Mouse (Mus musculus): ENCODE results near the gene Snrk. TPM values are rescaled to one million over a fixed set of nuclear protein-coding genes. Genes with fewer than 3 reads are reported as not detected.

Snrk gene
- polyA plus RNA-seq, 1 experiment from 2014 or later, result 37.2 TPM

DNA sequence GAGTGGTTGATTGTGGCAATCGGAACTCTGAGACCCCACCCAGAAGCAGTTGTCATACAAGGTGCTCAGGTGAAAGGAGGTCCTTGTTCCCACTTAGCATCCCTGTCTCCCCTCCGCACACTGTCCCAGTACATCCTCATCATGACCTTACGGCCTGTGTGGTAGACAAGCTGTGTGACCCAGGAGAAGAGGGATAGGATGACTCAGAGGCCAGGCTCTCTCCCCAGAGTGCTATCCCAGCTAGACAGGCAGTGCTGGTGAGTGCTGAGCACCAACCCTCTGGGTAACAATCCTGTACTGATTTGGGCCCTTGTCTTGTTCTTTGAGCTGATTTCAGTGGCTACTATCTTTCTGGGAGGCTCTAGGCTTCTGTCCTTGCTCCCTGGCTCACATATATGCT lies 81.6 kb downstream of the Snrk start:
- H3K9me3 ChIP-seq (ENCODE audit: control insufficient read depth, low read depth, low read length), result no peaks in the 10 kb centered on the region
- no peak overlapping the region for H3K4me2 ChIP-seq (replicated peaks; ENCODE audit: low read depth, low read length)
- no peak overlapping the region for H3K9ac ChIP-seq (replicated peaks; ENCODE audit: low read depth, low read length)
- ATAC-seq (ENCODE audit: insufficient number of reproducible peaks, insufficient read depth, low FRiP score, low read depth), result no peak
- H3K27me3 ChIP-seq (ENCODE audit: control insufficient read depth, insufficient read depth, low read length), result no peaks in the 10 kb centered on the region
- no peaks in the 10 kb centered on the region; the same call in 1 of the 2 replicates for H3K36me3 ChIP-seq (ENCODE audit: control insufficient read depth, insufficient read depth, low read length)
- no peak overlapping the region for H3K27ac ChIP-seq (ENCODE audit: low read length)
- H3K4me3 ChIP-seq (ENCODE audit: low read depth, low read length), result no peak overlapping the region
- 88% methylated on average over 3 of the region's 3 CpGs for WGBS
- no peaks in the 10 kb centered on the region; the same call in 1 of the 2 replicates for H3K4me1 ChIP-seq (ENCODE audit: control insufficient read depth, insufficient read depth, low read length)

DNA sequence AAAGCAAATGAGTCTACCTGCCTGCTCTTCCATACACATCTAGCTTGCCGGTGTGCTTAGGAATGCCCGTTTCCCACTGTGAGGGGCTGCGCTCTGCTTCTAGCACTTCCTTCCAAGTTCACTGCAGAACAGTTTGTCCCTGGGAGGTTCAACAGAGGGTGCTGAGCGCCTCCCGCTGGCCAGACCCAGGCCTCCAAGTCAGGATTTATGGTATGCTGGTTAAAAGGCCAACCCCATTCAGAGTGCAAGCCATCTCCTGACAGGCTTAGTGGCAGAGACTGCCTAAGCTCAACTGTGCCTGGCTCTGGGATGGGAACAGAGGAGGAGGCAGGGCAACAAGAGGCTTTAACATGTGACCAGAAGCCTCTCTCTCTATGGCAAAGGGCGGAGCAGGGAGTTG lies 82.2 kb downstream of the Snrk start:
- no peak for ATAC-seq (ENCODE audit: insufficient number of reproducible peaks, insufficient read depth, low FRiP score, low read depth)
- H3K4me3 ChIP-seq (ENCODE audit: low read depth, low read length), result no peak overlapping the region
- H3K4me2 ChIP-seq (replicated peaks; ENCODE audit: low read depth, low read length), result no peak overlapping the region
- H3K9me3 ChIP-seq (ENCODE audit: control insufficient read depth, low read depth, low read length), result no peaks in the 10 kb centered on the region
- H3K27me3 ChIP-seq (ENCODE audit: control insufficient read depth, insufficient read depth, low read length), result no peaks in the 10 kb centered on the region
- no peaks in the 10 kb centered on the region; the same call in 1 of the 2 replicates for H3K36me3 ChIP-seq (ENCODE audit: control insufficient read depth, insufficient read depth, low read length)
- WGBS, result 27% methylated on average over 6 of the region's 6 CpGs
- H3K9ac ChIP-seq (replicated peaks; ENCODE audit: low read depth, low read length), result no peak overlapping the region
- no peak overlapping the region for H3K27ac ChIP-seq (ENCODE audit: low read length)
- no peaks in the 10 kb centered on the region; the same call in 1 of the 2 replicates for H3K4me1 ChIP-seq (ENCODE audit: control insufficient read depth, insufficient read depth, low read length)

DNA sequence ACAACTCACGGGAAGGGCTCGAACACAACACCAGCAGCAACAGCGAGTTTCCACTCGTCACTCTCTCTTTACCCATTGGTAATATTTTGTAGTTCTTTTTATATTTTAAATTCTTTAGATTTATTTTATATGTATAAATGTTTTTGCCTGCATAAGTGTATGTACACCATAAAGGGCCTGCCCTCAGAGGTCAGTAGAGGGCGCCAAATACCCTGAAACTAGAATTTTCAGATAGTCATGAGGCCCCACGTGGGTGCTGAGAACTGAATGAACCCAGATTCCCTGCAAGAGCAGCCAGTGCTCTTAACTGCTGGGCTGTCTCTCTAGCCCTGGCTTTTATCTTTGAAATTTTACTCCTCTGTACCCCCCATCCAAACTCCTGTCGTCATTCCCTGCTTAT lies 87.4 kb downstream of the Snrk start:
- H3K9ac ChIP-seq (replicated peaks; ENCODE audit: low read depth, low read length), result no peak overlapping the region
- H3K9me3 ChIP-seq (ENCODE audit: control insufficient read depth, low read depth, low read length), result no peaks in the 10 kb centered on the region
- H3K4me3 ChIP-seq (ENCODE audit: low read depth, low read length), result no peak overlapping the region
- H3K27ac ChIP-seq (ENCODE audit: low read length), result no peak overlapping the region; the same call in 1 of the 2 replicates
- no peak for ATAC-seq (ENCODE audit: insufficient number of reproducible peaks, insufficient read depth, low FRiP score, low read depth)
- no peaks in the 10 kb centered on the region for H3K27me3 ChIP-seq (ENCODE audit: control insufficient read depth, insufficient read depth, low read length)
- H3K36me3 ChIP-seq (ENCODE audit: control insufficient read depth, insufficient read depth, low read length), result no peaks in the 10 kb centered on the region; the same call in 1 of the 2 replicates
- H3K4me1 ChIP-seq (ENCODE audit: control insufficient read depth, insufficient read depth, low read length), result peaks cover 7% of the 10 kb centered on the region; the same call in 1 of the 2 replicates
- 77% methylated on average over 7 of the region's 7 CpGs for WGBS
- H3K4me2 ChIP-seq (replicated peaks; ENCODE audit: low read depth, low read length), result no peak overlapping the region

DNA sequence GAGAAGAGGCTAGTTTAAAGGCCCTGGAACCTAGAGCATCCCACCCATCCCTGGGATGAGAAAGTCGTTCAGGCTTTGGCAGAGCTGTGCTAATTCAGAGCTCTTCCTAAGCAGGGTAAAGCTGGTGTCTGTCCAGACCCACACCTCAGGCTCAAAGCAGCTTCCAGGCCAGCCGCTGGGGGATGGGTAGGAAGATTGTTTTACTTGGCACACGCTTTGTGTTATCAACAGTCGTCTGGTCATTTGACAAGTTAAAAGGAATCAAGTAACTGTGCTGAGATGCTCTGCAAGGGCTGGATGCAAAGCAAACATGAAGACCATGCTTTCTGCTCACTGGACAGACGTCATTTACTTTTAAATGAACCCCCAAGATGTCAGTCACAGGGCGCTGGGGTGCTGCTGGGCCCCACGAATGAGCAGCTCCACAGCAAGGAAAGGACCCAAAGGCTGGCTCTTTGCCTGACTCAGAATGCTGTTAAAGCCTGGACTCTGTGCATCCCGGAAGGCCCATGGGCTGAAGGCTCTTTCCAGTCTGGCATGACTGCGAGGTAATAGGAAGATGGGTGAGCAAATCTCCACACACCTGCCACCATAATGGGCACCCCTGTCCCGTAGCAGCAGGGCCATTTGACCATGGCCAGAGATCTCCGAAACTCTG lies 88.6 kb downstream of the Snrk start:
- Histone ChIP-seq H3K4me1 (ENCODE audit: control insufficient read depth, insufficient read depth, low read length) (peaks cover 7% of the 10 kb centered on the region; the same call in 1 of the 2 replicates), H3K36me3 (ENCODE audit: control insufficient read depth, insufficient read depth, low read length) (no peaks in the 10 kb centered on the region; the same call in 1 of the 2 replicates), H3K4me3 (ENCODE audit: low read depth, low read length) (no peak overlapping the region), H3K4me2 (replicated peaks; ENCODE audit: low read depth, low read length) (no peak overlapping the region), H3K9ac (replicated peaks; ENCODE audit: low read depth, low read length) (no peak overlapping the region), H3K27me3 (ENCODE audit: control insufficient read depth, insufficient read depth, low read length) (no peaks in the 10 kb centered on the region), H3K9me3 (ENCODE audit: control insufficient read depth, low read depth, low read length) (no peaks in the 10 kb centered on the region), H3K27ac (ENCODE audit: low read length) (no peak overlapping the region; the same call in 1 of the 2 replicates)
- ATAC-seq (ENCODE audit: insufficient number of reproducible peaks, insufficient read depth, low FRiP score, low read depth), result peak; percentile 34; the same call in 1 of the 2 replicates
- WGBS, result 47% methylated on average over 11 of the region's 11 CpGs

DNA sequence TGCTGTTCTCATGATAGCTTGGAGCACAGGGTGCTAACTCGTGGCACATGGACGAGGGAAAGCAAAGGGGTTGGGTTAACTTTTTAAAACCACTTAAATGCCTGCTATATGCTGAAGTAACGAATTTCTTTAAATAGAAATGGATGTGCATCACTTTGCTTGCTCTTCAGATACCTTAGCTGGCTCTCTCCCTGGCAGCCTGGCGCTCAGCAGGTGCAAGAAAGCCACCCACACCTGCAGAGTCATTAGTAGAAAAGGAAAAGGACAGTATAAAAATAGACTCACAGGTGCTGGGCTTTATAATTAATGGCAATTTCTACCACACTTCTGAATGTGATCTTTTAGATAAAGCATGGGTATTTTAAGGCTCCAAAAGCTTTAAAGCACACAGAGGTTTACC lies 91.2 kb downstream of the Snrk start:
- Histone ChIP-seq H3K4me1 (ENCODE audit: control insufficient read depth, insufficient read depth, low read length) (peaks cover 7% of the 10 kb centered on the region; the same call in 1 of the 2 replicates), H3K36me3 (ENCODE audit: control insufficient read depth, insufficient read depth, low read length) (no peaks in the 10 kb centered on the region), H3K9ac (replicated peaks; ENCODE audit: low read depth, low read length) (no peak overlapping the region), H3K9me3 (ENCODE audit: control insufficient read depth, low read depth, low read length) (no peaks in the 10 kb centered on the region), H3K4me2 (replicated peaks; ENCODE audit: low read depth, low read length) (no peak overlapping the region), H3K27me3 (ENCODE audit: control insufficient read depth, insufficient read depth, low read length) (no peaks in the 10 kb centered on the region), H3K4me3 (ENCODE audit: low read depth, low read length) (no peak overlapping the region), H3K27ac (ENCODE audit: low read length) (no peak overlapping the region)
- 80% methylated on average over 4 of the region's 4 CpGs for WGBS
- no peak for ATAC-seq (ENCODE audit: insufficient number of reproducible peaks, insufficient read depth, low FRiP score, low read depth)

DNA sequence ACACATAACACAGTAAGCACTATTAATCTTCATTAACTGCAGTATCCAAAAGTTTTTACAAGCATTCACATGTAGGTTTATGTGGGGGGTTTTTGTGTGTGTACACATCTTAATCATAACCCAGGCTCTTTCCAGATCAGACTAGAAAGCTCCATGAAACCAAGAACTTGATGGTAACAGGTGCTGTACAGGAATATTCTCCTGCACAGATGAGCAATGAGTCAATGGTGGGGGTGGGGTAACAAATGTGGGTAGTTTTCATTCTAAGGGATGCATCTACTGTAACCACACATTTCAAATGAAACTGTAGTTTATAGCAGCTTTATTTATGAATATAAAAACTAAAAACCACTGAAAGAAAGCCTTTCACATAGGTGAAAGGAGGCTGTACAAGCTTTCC lies 98.1 kb downstream of the Snrk start:
- H3K4me2 ChIP-seq (replicated peaks; ENCODE audit: low read depth, low read length), result no peak overlapping the region
- ATAC-seq (ENCODE audit: insufficient number of reproducible peaks, insufficient read depth, low FRiP score, low read depth), result no peak

DNA sequence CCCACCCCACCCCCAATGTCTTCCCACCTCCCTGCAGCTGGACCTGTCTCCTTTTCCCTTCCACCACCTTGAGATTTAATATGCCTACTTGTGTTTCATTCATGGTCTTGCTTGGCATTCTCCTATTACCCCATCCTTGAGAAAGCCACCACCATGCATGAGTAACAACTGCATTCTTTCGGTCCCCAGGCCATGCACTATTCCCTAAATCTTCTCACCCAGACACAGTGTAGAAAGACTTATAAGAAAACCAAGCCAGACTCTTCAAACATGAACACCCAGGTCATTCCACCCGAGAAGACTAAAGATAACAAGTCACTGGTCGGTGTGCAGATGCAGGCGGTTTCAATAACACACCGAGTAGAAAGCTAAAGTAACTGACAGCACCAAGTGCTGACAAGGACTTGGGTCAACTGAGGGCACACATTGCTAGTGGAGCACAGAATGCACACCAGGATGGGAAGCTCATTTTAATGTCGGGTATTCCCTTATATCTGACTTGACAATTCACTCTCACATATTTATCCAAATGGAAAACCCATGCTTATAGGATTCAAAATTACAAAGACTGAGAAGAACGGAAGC lies 100.0 kb downstream of the Snrk start:
- Histone ChIP-seq H3K27ac (ENCODE audit: low read length) (no peak overlapping the region), H3K4me1 (ENCODE audit: control insufficient read depth, insufficient read depth, low read length) (no peaks in the 10 kb centered on the region), H3K36me3 (ENCODE audit: control insufficient read depth, insufficient read depth, low read length) (peaks cover 3% of the 10 kb centered on the region; the same call in 1 of the 2 replicates), H3K9ac (replicated peaks; ENCODE audit: low read depth, low read length) (no peak overlapping the region), H3K9me3 (ENCODE audit: control insufficient read depth, low read depth, low read length) (no peaks in the 10 kb centered on the region), H3K4me3 (ENCODE audit: low read depth, low read length) (no peak overlapping the region), H3K27me3 (ENCODE audit: control insufficient read depth, insufficient read depth, low read length) (no peaks in the 10 kb centered on the region), H3K4me2 (replicated peaks; ENCODE audit: low read depth, low read length) (no peak overlapping the region)
- no peak for ATAC-seq (ENCODE audit: insufficient number of reproducible peaks, insufficient read depth, low FRiP score, low read depth)
- 73% methylated on average over 7 of the region's 7 CpGs for WGBS

More for the DNA sequence above, 98.1 kb downstream of the Snrk start:
- no peak overlapping the region for H3K27ac ChIP-seq (ENCODE audit: low read length)
- H3K9ac ChIP-seq (replicated peaks; ENCODE audit: low read depth, low read length), result no peak overlapping the region
- H3K36me3 ChIP-seq (ENCODE audit: control insufficient read depth, insufficient read depth, low read length), result peaks cover 3% of the 10 kb centered on the region; the same call in 1 of the 2 replicates
- H3K27me3 ChIP-seq (ENCODE audit: control insufficient read depth, insufficient read depth, low read length), result no peaks in the 10 kb centered on the region
- H3K4me1 ChIP-seq (ENCODE audit: control insufficient read depth, insufficient read depth, low read length), result no peaks in the 10 kb centered on the region
- H3K9me3 ChIP-seq (ENCODE audit: control insufficient read depth, low read depth, low read length), result no peaks in the 10 kb centered on the region
- H3K4me3 ChIP-seq (ENCODE audit: low read depth, low read length), result no peak overlapping the region
